Mouse (Mus musculus) adrenal gland, postnatal 10 days (tissue): ENCODE measurements at regions not wholly inside any gene's neighbourhood (a gene's known extent, or its start where the extent isn't known, plus 50 kb on each side); places are given as distances from the start of the nearest gene placed in this dataset.

Experiments used
- DNase-seq: peaks from one replicate; pipeline ENCODE4 v3.0.0; 2021; ENCODE audit warnings: mixed read lengths

GRCm38 (mm10) chr15:67373030-67373429, 872.3 kb upstream of the Lrrc6 start:
- DNase-seq = no peak

DNA sequence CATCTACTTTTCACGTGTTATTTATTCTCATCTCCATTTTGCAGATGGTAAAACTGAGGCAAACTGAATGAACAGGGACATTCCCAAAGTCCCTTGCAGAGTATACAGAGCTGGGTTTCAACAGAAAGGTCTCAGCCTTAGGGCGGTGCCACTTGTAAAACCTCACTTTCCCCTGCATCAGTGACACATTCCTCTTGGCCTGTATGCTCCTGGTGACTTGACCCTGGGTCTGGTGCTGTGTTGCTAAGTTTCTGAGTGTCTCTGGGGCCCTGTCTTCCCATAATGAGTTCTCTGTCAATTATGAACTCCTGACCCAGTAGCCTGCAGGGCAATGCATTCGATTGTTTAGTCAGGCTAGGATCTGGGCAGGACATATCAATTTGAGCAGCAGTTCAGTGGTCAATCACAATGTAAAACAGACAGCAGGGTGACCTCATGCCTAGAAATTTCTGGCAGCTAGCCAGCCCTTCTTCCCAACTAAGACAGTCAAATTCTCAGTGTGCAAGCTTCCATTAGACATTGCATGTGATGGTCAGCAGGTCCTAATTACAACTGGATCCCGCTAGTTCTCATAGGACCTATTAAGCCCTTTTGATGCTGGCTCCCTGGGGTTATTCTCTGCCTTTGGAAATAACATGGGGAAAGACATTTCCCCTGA, 863.5 kb upstream of the Lrrc6 start:
- peak; percentile 47 for DNase-seq

GRCm38 (mm10) chr15:67361012-67361571, 860.4 kb upstream of the Lrrc6 start:
- no peak for DNase-seq

DNA sequence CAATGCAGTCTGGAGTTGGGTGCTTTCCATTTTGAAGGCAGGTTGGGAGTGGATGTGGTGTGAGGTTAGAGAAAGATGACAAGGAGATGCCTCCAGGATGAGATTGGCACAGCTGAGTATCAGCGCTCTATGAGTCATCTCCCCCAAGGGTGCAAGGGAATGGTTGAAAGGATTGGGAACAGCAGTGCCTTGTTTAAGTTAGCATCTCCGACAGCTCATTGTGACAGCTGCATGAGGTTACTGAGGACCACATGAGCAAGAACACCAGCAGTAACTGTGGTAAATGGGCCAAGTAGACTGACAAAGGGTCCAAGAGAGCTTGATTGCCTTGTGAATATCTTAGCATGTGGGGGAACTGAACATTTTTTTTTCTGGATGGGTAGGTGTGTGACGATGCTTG, 857.2 kb upstream of the Lrrc6 start:
- no peak for DNase-seq

- no peak for DNase-seq
Measured at GRCm38 (mm10) chr15:67355334-67355733, 854.6 kb upstream of the Lrrc6 start.

- DNase-seq = no peak
Measured at GRCm38 (mm10) chr15:67354598-67355159, 854.0 kb upstream of the Lrrc6 start.

DNA sequence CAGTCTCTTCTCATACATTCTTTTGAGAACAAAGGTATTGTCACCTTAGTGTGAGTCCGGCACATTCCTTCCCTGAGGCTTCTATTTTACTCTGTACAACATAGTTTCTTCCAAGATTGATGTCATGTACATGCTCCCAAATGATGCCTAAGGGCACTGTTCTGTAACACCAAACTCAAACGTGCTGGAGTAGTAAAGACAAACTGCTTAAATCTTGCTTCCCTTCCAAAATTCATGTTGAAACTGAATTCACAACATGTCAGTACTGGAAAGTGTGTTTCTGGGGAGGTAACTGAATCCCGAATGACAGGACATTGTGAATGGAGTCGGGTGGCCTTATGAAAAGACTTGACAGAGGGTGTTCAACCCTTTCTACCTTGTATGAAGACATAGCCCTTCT, 848.8 kb upstream of the Lrrc6 start:
- DNase-seq = no peak

- DNase-seq = no peak
Measured at GRCm38 (mm10) chr15:67345179-67346148, 844.8 kb upstream of the Lrrc6 start.

GRCm38 (mm10) chr15:67342050-67342449, 841.3 kb upstream of the Lrrc6 start:
- DNase-seq = no peak

GRCm38 (mm10) chr15:67337040-67337395, 836.3 kb upstream of the Lrrc6 start:
- peak; percentile 23 for DNase-seq

GRCm38 (mm10) chr15:67336294-67337039, 835.8 kb upstream of the Lrrc6 start:
- DNase-seq = no peak

GRCm38 (mm10) chr15:67332521-67332920, 831.8 kb upstream of the Lrrc6 start:
- DNase-seq = no peak

- no peak for DNase-seq
Measured at GRCm38 (mm10) chr15:67320292-67320691, 819.6 kb upstream of the Lrrc6 start.

DNA sequence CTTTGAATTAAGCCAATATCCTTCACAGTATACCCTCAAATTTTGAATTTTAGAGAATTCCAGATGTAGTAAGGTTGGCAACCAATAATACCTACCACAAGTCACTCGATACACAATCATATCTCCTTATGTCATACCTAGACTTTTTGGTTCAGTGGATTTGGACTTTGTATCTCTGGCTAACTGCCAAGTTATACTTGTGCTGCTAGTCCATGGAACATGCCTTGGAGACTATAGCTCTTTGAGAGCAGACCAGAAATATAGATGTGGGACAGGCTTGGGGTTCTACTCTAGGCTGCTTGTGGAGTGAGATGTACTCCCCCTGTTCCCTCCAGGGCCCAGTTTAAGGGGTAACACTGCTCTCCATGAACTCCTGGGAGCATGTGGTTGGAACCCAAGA, 814.5 kb upstream of the Lrrc6 start:
- DNase-seq = no peak

- DNase-seq = no peak
Measured at GRCm38 (mm10) chr15:67313648-67314047, 812.9 kb upstream of the Lrrc6 start.

- DNase-seq = no peak
Measured at GRCm38 (mm10) chr15:67305681-67306080, 805.0 kb upstream of the Lrrc6 start.

DNA sequence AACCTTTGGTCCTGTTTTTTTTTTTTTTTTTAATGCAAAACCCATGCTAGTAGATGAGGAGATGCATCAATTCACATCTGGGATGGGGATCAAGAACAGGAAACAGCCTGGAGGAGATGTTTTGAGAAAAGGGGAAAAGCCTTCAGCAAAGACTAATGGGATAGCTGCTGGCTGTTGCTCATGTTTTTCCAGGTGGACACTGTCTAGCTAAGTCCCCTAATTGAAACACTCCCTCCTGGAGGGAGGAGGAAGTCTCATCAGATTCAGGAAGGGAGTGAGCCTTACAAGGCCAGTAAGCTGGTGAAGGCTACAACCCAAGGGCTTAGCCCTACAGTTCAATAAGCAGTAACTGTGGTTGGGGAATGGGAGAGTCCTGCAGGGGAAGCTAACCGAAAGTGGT, 803.1 kb upstream of the Lrrc6 start:
- no peak for DNase-seq

GRCm38 (mm10) chr15:67301871-67302363, 801.2 kb upstream of the Lrrc6 start:
- peak; percentile 17 for DNase-seq

- DNase-seq = no peak
Measured at GRCm38 (mm10) chr15:67301024-67301423, 800.3 kb upstream of the Lrrc6 start.

GRCm38 (mm10) chr15:67294797-67295196, 794.1 kb upstream of the Lrrc6 start:
- DNase-seq = no peak

DNA sequence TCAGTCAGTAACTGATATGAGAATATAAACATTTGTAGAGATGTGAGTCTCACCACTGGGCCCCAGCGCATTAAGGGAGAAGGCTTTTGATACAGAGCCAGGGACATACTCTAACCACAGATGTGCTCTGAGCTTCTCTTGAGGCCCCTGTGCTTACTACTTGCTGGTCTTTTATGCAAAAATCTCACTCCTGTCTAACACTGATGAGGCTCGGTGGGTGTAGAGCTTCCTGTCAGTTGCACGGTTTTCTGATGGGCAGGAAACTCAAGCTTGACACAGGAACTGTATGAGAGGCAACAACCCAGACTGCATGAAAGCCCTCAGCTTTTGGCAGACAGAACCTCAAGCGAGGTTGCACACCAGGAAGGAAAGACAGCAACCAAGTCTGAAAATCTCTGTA, 789.0 kb upstream of the Lrrc6 start:
- no peak for DNase-seq

DNA sequence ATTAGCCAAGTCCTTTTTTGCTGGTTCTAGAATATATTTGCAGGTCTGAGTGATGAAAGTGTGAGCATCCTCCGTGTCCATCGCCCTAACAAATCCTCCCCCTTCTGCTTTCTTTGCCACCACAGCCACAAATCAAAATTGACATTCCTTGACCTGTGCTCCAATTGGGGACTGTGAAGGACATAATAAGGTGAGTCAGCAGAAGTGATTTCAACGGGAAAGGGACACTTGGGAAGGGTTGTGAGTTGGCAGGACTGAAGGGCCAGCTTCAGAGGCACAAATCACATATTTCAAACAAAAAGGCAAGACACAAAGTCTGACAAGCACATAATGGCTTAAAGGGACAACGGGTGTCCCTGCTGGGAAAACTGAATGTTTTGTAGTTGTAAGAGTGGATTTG, 784.2 kb upstream of the Lrrc6 start:
- peak; percentile 20 for DNase-seq
